11 mouse cellular contexts compared by ENCODE assay signal in genomic region chr6:111449054-111449783, GRCm38 (mm10).
DNase-seq lines count a peak whose midpoint lies in the region; ATAC-seq and TF ChIP-seq lines count a peak whose summit lies in the region.
"Had no signal": no experiment of that assay in that cellular context is flagged by ENCODE, and none has a peak within 500 bp of the region (broad histone marks: within the 10 kb centered on the region; RNA-seq: fewer than 3 reads in every experiment).

No protein-coding gene starts in this region.

- H3K27ac ChIP-seq in hindbrain, embryonic 14.5 days = no peak overlapping the region
- no peak overlapping the region for H3K27ac ChIP-seq in midbrain, embryonic 13.5 days
- no peak overlapping the region for H3K27ac ChIP-seq in intestine, postnatal 0 days (ENCODE audit: low read depth, low read length)
- H3K27ac ChIP-seq in stomach, postnatal 0 days (replicated peaks) = no peak overlapping the region
- H3K27ac ChIP-seq: limb, embryonic 12.5 days; macrophage had no signal

- no peak for TF ChIP-seq POLR2A in brain, embryonic 14.5 days (IDR thresholded peaks at IDR 0.05; ENCODE audit: borderline replicate concordance, extremely low read depth, insufficient read depth, insufficient read length, poor library complexity, severe bottlenecking)

- no peaks in the 10 kb centered on the region for H3K27me3 ChIP-seq in hindbrain, embryonic 14.5 days (ENCODE audit: control insufficient read depth, insufficient read depth, low read length)
- H3K27me3 ChIP-seq in midbrain, embryonic 13.5 days = no peaks in the 10 kb centered on the region
- H3K27me3 ChIP-seq in intestine, postnatal 0 days (replicated peaks; ENCODE audit: control insufficient read depth, insufficient read depth, low read length) = no peaks in the 10 kb centered on the region
- no peaks in the 10 kb centered on the region for H3K27me3 ChIP-seq in stomach, postnatal 0 days (ENCODE audit: control insufficient read depth, insufficient read depth, low read length)
- H3K27me3 ChIP-seq: limb, embryonic 12.5 days had no signal

- WGBS in hindbrain, embryonic 14.5 days = 24% methylated on average over 3 of the region's 3 CpGs
- WGBS in midbrain, embryonic 13.5 days = 32% methylated on average over 3 of the region's 3 CpGs
- WGBS in intestine, postnatal 0 days = 45% methylated on average over 3 of the region's 3 CpGs
- 24% methylated on average over 3 of the region's 3 CpGs for WGBS in stomach, postnatal 0 days

- ATAC-seq in hindbrain, embryonic 14.5 days (ENCODE audit: low FRiP score) = peak; percentile 69; the same call in 1 of the 2 replicates
- ATAC-seq in midbrain, embryonic 13.5 days = peak; percentile 80
- ATAC-seq in intestine, postnatal 0 days = no peak
- no peak for ATAC-seq in stomach, postnatal 0 days (ENCODE audit: low FRiP score, low TSS enrichment)

- no peak for TF ChIP-seq CTCF in brain, embryonic 14.5 days (IDR thresholded peaks at IDR 0.05; ENCODE audit: borderline replicate concordance, extremely low read depth, insufficient read depth, insufficient read length)
- no peak for TF ChIP-seq CTCF in intestine, postnatal 0 days (IDR thresholded peaks at IDR 0.05; ENCODE audit: low read depth)
- TF ChIP-seq CTCF in stomach, postnatal 0 days (IDR thresholded peaks at IDR 0.05; ENCODE audit: low read depth) = no peak

- H3K9ac ChIP-seq in hindbrain, embryonic 14.5 days = no peak overlapping the region
- H3K9ac ChIP-seq in midbrain, embryonic 13.5 days (replicated peaks) = no peak overlapping the region
- no peak overlapping the region for H3K9ac ChIP-seq in intestine, postnatal 0 days (ENCODE audit: low read depth, low read length)
- H3K9ac ChIP-seq in stomach, postnatal 0 days (ENCODE audit: low read length) = no peak overlapping the region
- H3K9ac ChIP-seq: limb, embryonic 12.5 days had no signal

- H3K36me3 ChIP-seq in hindbrain, embryonic 14.5 days (replicated peaks; ENCODE audit: control insufficient read depth, insufficient read depth) = no peaks in the 10 kb centered on the region
- H3K36me3 ChIP-seq in midbrain, embryonic 13.5 days = no peaks in the 10 kb centered on the region
- H3K36me3 ChIP-seq in intestine, postnatal 0 days (ENCODE audit: control insufficient read depth, insufficient read depth) = no peaks in the 10 kb centered on the region
- H3K36me3 ChIP-seq in stomach, postnatal 0 days (ENCODE audit: control insufficient read depth, insufficient read depth, low read length) = no peaks in the 10 kb centered on the region
- H3K36me3 ChIP-seq: limb, embryonic 12.5 days had no signal

- H3K4me2 ChIP-seq in hindbrain, embryonic 14.5 days (replicated peaks) = no peak overlapping the region
- H3K4me2 ChIP-seq in midbrain, embryonic 13.5 days (replicated peaks) = no peak overlapping the region
- no peak overlapping the region for H3K4me2 ChIP-seq in intestine, postnatal 0 days (replicated peaks; ENCODE audit: low read depth)
- no peak overlapping the region for H3K4me2 ChIP-seq in stomach, postnatal 0 days (replicated peaks; ENCODE audit: low read depth)
- H3K4me2 ChIP-seq: limb, embryonic 12.5 days had no signal

- H3K4me1 ChIP-seq in hindbrain, embryonic 14.5 days (replicated peaks; ENCODE audit: control insufficient read depth, insufficient read depth, low read length) = no peaks in the 10 kb centered on the region
- H3K4me1 ChIP-seq in midbrain, embryonic 13.5 days (replicated peaks) = peaks cover 7% of the 10 kb centered on the region; the same call in 1 of the 2 replicates
- no peaks in the 10 kb centered on the region for H3K4me1 ChIP-seq in intestine, postnatal 0 days (replicated peaks; ENCODE audit: control insufficient read depth, insufficient read depth, low read length)
- H3K4me1 ChIP-seq in stomach, postnatal 0 days (replicated peaks; ENCODE audit: control insufficient read depth, insufficient read depth) = no peaks in the 10 kb centered on the region
- H3K4me1 ChIP-seq: limb, embryonic 12.5 days had no signal

- no peak overlapping the region for H3K4me3 ChIP-seq in hindbrain, embryonic 14.5 days (replicated peaks; ENCODE audit: low read length)
- H3K4me3 ChIP-seq in midbrain, embryonic 13.5 days (replicated peaks) = no peak overlapping the region
- H3K4me3 ChIP-seq in intestine, postnatal 0 days (ENCODE audit: low read depth, low read length) = no peak overlapping the region
- no peak overlapping the region for H3K4me3 ChIP-seq in stomach, postnatal 0 days (ENCODE audit: low read depth, low read length)
- H3K4me3 ChIP-seq: limb, embryonic 12.5 days had no signal

- H3K9me3 ChIP-seq in hindbrain, embryonic 14.5 days (ENCODE audit: control insufficient read depth, low read length) = no peaks in the 10 kb centered on the region
- no peaks in the 10 kb centered on the region for H3K9me3 ChIP-seq in midbrain, embryonic 13.5 days
- no peaks in the 10 kb centered on the region for H3K9me3 ChIP-seq in intestine, postnatal 0 days (ENCODE audit: control insufficient read depth)
- no peaks in the 10 kb centered on the region for H3K9me3 ChIP-seq in stomach, postnatal 0 days (ENCODE audit: control insufficient read depth, low read length)
- H3K9me3 ChIP-seq: limb, embryonic 12.5 days had no signal

- TF ChIP-seq EP300 in stomach, postnatal 0 days (optimal IDR thresholded peaks at IDR 0.05) = no peak

- peak; percentile 12 to 28 for DNase-seq in heart, adult 9 months (ENCODE audit: low spot score in 2 of 2)
- DNase-seq in heart, postnatal 4 days = no peak
- peak; percentile 92 for DNase-seq in brain, embryonic 14.5 days (ENCODE audit: low read depth)
- no peak for DNase-seq in hindbrain, embryonic 14.5 days (ENCODE audit: low spot score)
- no peak for DNase-seq in stomach, postnatal 0 days (ENCODE audit: low spot score)
- DNase-seq: embryo, embryonic 11 days; gastrocnemius, postnatal 14 days had no signal

Comparison
In these comparisons a context has a peak if more than half of its experiments do, and no peak if none do; other contexts are left out.
1. DNase-seq: peak in heart, adult 9 months (2 of 2) and brain, embryonic 14.5 days (single experiment); none in heart, postnatal 4 days (single experiment), hindbrain, embryonic 14.5 days (single experiment) and stomach, postnatal 0 days (single experiment).
2. ATAC-seq: peak in hindbrain, embryonic 14.5 days (single experiment) and midbrain, embryonic 13.5 days (single experiment); none in intestine, postnatal 0 days (single experiment) and stomach, postnatal 0 days (single experiment).